Mouse (Mus musculus) retina, postnatal 1 day (tissue): Measurements from ENCODE around the gene Fras1.

ENCODE experiments used
- DNase-seq: peaks from one replicate; pipeline ENCODE4 v3.0.0-alpha.2; 2012

Gene Fras1

DNA sequence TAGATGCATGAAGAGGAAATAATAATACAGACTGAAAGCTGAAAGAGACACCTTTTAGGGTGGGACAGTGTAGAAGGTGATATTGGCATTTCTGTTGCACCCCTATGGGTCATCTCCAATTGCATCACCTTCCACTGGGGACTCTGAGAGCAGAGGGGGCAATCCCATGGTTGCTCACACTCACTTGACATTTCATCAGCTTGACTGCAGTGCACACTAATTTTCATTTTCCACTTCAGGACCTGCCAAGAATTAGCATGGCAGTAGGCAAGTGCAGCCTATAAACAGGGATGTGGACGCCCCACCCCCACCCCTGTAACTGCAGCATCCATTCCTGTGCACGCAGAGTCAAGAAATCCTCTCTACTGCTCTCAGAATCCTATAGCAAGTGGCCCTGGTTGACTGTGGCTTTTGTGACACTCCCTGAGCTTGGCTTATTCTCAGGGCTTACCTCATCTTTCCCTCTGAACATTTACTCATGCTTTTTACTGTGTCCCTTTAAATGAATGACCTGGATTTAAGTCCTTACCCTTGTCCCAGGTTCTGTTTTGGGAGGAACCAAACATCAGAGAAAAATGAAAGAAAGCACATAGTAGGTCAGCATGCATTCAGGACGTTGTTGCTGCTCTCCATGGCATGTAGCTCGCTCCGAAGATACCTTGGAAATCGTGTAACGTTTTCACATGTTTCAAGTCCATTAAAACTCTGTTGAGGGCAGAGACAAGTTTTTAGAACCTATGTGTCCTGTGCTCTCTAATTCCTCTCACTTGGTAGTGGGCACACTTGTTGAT, 120.9 kb downstream of the Fras1 start:
- no peak for DNase-seq

DNA sequence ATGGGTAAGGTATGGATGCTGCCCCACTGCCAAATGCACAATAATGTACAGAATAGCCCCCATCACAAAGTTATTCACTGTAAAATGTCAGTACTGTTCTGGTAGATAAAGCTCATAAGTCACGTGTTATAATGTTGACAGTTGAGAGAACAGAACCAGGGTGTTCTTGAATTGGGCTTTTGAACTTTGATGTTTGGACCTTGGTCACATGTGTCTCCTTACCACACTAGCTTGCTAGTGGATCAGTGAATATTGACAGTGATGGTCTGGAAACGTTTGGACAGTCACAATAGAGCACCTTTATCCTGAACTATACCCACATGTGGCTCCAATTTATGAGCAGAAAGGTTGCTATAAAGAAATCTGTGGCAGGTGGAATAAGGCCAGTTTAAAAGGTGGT, 124.3 kb downstream of the Fras1 start:
- no peak for DNase-seq

DNA sequence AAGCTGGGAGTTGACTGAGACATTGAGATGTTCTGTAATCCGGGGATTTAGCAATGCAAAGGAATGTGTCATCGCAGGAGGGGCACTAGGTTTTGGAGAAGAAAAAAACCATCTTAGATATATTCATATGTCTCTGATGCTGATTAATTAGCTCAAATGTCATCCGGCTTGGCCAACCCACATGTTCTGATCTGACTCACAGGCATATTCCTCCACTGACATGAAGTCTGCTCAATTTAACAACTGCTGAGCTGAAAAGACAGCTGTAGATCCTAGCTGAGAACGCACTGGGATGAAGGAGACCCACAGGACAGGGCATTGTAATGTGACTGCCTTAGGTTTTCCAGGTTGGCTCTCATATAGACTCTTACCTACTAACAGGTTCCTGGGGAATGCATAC, 128.0 kb downstream of the Fras1 start:
- DNase-seq, result no peak

DNA sequence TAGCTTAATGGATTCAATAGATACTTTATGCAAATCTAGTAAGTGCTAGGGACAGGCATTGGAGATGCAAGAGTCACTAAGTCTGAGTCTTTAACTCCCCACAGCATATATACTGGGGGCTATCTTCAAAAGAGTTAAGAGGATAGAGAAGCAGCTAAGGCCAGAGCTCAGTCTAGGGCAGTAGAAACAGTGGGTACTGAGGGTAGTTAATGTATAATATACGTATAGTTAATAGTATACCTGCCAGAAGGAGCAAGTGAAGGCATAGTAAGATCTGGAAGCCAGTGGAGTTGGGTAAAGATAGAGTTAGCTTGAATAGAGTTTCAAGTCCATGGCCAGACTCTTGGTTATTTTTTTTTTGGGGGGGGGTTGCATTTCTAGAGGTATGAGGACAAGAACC, 128.6 kb downstream of the Fras1 start:
- no peak for DNase-seq

DNA sequence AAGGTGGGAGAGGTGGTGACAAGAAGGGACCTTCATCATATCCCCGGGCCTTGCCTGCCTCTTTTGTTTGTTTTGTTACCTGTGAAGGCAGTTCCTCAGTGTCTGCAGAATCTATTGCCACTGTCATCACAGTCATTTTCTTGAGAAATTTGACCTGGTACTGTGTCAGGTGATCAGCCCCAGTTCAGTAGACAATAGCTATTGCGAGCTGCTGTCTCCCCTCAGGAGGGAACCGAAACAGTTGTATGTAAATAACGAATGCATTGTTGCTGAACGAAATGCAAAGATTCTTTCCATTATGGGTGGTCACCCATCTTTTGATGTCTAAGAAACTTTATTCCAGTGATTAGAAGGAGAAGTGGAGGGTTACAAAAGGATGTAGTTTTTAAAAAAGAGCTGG, 137.2 kb downstream of the Fras1 start:
- no peak for DNase-seq

DNA sequence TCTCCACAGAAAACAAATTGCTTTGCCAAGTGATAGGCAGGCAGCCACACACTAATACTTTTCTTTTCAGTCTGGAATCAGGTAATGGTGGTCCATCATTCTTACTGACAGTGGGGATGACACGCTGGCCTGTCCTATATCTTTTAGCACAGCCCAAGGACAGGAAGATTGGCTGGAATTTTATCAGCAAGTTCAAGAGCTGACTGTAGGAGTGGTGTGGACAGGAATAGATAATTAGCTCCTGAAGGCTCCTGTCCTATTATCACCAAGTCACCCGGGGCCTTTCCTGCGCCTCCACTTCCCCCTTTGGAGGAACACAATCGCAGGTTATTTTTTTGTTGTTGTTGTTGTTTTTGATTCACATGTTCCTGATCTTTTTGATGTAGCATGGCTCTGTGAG, 139.6 kb downstream of the Fras1 start:
- no peak for DNase-seq

DNA sequence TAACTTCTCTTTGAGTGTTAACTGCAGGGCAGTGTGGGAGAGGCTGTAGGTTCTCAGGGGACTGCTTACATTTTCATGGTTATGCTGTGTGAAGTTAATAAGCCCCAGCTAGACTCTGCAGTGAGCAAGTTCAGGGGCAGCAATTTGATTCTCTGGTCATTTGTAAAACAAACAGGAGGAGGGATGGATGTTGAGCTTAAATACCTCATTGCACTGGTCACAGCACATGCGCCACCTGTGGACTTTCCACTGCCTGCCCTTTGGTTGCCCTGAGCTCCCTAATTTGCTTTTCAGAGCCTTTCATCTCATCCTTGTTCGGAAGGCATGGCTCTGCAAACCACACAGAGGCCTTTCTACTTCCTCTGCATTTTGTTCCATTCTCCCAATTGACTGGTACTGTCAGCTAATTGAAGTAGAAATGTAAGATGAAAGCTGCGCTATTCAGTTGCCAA, 142.1 kb downstream of the Fras1 start:
- no peak for DNase-seq

DNA sequence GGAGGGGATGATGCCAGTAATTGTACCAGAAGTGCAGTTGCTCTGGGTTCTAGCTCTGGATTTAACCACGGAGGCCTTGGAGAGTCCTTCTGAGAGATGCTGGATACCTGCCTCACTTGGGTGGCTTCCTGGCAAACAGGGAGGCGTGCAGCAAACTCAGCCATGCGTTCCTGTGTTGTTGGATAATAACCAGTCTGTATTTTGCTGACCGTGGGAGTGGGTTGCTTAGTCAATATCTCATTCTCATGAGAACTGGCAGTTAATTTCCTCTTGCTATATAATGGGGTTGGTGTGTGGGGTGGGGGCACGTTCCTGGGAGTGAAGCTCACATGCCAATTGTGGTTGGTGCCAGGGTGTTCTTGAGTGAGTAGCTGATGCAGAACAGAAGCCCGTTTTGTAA, 142.6 kb downstream of the Fras1 start:
- no peak for DNase-seq

DNA sequence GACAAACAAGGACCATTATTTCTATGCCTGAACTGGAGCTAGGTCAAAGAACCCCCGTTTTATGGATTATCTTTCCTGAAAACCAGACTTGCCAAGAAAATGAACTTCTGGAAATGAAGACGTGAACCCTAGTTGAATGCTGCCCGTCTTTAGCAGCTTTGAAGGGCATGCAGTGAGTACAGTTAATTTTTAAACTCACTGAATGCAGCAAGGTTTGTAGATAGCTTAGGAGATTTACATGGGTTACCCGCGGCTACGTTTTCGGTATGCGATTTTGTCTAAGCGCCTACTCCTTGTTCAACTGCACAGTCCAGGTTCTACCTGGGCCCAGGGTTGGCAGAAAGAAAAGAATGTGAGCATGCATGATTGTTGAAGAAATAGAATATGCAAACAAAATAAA, 147.8 kb downstream of the Fras1 start:
- DNase-seq, result no peak

DNA sequence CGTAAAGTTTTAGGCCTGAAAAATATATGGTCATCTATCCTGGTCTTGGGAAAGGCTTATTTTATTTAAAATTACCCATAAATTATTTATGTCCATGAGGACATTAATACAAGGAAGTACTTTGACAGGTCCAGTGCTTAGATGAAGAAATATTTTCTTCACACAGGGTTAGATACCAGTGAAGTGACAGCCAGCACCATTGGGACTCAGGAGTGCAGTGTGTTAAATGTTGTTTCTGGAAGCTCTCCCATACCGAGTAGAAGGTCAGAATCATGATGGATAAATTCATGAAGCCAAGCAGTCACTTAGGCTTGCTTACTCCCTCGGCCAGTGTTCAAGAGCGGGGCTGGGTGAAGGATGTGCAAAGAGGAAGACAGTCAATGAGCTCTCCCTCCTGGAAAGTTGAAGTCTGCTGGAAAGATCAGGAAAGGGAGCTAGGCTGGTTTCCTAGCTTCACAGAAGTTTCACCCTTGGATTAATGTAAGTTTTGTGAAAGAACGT, 149.2 kb downstream of the Fras1 start:
- no peak for DNase-seq

DNA sequence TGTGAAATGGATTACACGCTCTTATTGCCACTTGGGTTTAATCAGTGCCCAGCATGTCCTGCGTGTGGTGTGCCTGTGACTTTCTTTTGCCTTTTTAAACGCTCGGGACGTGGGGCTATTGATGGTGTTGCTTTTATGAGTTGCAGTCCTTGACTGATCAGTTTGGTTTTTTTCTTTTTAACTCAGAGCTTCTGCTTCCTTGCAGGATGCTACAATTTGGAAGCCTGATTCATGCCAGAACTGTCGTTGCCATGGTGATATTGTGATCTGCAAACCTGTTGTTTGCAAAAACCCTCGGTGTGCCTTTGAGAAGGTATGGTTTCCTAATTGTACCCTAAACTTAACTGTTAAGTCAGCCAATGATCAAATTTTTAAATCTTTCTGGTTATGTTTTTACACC, 154.5 kb downstream of the Fras1 start:
- no peak for DNase-seq

DNA sequence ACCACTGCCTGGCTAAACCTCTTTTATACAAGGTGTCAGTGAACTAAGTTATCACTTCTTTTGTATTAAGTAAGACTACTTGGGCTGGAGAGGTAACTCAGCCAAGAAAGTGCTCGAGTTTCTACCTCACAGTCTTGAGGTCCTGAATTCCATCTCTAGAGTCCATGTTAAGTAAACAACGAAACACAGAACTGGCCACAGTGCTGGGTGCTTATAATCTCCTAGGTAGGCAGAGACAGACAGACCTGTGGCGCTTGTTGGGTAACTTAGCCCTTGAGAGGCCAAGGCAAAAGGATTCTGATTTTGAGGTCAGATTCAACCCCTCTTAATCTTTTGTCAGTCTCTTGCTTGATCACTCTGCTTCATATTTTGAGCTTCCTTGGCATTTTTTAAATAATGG, 156.8 kb downstream of the Fras1 start:
- no peak for DNase-seq

DNA sequence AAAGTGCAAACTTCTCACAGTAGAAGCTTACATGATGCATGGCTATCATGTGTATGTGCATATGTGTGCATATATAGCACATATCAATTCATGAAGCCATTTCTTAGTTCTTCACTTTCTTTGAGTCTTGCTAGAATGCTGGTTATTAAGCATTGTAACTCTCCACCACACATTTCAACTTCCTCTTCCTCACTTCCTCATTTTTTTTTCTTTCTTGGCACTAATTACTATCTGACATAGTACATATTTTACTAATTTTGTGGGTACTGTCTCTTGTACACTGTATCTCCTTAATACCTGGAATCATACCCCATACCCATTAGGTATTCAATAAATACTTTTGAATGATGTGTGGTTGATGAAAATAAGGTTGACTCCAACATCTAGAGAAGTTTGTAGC, 158.2 kb downstream of the Fras1 start:
- no peak for DNase-seq

DNA sequence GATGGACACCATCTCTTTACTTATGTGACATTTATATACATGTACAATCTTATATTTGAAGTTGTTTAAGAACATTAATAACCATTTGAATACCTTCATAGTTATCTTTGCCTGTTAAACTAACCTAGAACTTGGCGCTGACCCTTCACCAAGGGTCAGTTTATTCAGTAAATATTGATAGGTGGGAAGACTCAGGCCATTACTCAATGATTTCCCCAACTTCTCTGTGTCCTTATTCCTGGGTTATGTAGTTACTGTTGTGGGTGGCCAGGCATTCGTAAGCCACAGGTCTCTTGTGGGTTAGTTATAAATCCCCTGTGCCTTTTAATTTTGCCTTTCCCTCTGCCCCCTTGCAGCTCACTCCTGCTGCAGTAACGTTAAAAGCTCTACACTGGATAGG, 162.8 kb downstream of the Fras1 start:
- DNase-seq, result no peak

DNA sequence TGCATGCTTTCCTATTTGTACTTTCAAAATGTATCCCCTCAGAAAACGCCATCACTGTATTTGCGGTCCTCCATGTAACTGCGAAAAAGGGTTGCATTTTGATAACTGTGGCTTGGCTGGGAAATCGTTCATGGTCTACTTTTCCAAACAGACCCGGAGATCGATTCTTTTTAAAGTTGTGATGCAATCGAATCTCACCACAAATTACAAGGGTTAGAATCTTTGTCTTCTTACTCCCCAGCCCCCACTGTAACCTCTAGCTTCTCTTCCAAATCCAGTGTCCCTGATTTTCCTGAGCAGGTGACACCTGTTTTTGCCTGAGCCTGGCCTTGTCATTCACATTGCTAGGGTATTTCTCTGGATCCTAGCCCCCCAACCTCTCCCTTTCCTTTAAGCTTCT, 163.2 kb downstream of the Fras1 start:
- no peak for DNase-seq

DNA sequence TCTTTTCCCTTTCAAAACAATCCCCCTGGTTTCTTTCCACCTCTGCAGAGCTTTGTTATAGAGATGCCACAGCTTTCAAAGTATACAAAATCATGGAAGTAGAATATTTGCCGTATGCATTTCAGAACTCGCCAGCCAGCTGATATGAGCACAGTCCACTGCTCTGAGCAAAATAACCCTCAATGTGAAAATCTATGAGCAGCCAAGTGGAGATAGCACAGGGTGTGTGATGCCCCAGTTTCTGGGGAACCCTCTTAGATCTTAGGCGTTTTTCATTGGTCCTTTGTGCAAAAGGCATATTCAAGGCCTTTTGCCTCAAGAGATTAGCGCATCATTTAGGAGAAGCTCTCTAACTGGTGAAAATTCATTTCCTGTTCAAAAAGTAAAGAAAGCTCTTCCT, 170.4 kb downstream of the Fras1 start:
- no peak for DNase-seq

DNA sequence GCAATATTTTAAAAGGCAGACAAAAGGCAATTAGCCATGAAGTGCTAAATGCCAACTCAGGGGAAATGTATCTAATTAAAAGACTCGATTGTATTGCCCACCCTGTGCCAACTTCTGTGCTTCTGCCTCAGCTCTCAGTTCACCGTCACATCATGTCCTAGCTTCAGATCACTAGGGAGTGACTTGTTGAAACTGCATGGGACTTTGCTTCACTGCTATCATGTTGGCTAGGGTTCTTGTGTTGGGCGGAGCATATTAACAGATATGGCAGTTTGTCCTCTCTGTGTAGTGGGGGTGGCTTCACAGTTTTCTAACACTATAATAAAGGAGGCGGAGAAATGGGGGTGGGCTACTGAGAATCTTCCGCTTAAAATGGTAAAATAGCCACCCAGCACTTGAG, 172.2 kb downstream of the Fras1 start:
- DNase-seq, result no peak

DNA sequence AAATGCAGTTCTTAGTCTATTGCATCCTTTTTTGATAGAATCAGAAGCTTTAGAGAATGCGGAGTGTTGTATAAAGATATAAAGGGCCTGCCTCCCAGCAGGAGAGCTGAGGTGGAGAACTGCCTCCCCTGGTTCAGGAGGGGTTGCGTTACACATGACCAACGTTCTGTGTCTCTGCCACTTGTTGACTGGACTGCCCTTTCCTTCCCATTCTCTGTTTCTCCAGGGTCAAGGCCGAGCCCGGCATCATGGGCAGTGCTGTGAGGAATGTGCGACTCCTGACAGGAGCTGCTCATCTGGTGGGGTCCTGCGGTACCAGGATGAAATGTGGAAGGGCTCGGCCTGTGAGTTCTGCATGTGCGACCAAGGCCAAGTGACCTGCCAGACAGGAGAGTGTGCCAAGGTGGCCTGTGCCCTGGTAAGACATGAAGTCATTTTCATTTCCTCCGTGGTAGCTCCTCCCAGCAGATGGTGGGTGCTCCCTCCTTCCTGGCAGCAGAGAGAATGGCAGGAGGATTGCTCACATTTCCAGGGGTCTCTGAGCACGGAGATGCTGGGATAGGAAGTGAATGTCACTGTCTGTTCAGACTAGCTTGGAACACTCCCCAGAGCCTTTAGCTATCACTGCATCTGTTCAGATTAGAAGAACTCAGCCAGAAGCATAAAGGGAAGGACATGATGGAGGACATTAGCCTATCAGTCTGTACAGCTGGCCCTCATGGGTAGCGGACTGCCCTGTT, 181.4 kb downstream of the Fras1 start:
- no peak for DNase-seq

DNA sequence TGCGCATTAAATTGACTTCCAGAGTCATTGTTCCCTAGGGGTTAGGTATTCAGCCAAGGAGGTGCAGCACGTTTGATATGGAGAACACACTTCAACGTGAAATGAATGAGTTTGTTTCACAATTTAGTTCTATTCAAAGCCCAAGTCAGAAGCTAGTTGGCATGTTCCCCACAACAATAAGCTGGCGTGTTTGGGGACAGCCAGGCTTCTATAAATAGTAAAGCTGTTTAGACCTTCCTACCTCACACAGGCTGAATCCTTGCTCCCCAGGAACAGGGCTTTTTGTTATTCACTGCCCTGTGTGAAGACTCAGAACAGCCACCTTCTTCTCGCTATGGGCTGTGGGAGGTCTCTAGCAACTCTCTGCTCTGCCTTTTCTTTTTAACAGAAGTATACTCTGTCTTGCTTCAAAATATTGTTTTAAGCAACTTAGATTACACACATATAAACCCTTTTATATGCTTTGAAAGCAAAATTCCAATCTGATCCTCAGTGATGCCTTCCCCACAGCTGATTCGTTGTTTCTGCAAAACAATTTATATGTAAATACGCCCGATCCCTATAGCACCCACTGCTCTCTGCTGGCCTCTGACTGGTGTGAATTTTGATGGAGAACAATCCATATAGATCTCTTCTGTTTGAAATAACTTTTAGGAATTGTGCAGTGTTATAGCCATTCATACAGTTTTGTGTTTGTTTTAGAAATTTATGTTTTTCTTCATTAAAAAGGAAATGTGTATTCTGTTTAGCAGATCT, 184.5 kb downstream of the Fras1 start:
- DNase-seq, result no peak

DNA sequence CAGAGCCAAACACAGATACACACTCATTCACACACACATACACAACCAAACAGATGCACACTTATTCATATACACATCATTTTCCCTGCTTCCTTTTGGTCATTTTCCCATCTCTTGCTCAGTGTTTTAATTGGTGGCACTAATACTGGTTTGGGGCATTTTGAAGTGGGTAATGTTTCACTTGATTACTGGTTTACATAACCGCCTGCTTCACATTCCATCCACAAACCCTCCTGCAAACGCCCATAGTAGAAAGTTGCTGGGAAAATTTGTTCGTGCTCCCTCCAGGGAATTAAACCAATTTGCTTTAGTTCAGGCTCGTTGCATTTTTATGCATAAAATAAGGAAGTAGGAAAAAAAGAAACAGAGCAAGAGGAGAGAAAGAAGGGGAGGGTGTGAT, 200.8 kb downstream of the Fras1 start:
- no peak for DNase-seq

DNA sequence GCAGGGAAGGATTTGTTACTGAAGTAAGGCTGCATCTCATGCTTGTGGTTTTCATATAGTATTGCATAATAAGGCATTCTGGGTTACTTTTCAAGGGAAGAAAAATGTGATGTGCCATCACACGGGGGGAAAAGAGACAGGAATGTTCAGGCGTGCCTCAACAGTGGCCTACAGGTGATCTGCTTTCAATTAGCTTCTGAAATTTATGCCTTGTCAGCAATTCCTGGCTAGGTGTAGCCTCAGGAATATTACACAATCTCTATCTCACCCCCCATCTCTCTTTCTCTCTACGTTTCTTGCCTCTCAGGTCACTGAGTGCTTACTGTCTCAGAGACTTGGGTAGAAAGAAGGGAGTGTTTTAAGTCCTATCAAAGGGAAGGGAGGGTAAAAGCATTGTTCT, 204.9 kb downstream of the Fras1 start:
- no peak for DNase-seq

DNA sequence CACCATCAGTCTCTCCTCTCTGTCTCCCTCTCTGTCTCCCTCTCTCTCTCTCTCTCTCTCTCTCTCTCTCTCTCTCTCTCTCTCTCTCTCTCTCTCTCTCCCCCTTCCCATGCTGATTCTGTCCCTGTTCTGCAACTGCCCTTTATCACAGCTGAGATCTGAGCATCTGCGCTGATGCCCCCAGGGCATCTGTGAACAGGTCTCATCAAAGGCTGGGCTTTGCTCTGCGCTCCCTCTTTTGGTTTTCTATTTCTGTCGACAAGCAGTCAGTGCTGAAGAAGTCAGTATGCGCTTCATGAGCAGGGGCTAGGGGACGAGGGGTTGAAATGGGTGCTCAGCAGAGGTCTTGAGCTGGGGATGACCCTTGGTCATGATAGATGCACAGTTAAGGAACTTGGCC, 206.2 kb downstream of the Fras1 start:
- peak; percentile 64 for DNase-seq

DNA sequence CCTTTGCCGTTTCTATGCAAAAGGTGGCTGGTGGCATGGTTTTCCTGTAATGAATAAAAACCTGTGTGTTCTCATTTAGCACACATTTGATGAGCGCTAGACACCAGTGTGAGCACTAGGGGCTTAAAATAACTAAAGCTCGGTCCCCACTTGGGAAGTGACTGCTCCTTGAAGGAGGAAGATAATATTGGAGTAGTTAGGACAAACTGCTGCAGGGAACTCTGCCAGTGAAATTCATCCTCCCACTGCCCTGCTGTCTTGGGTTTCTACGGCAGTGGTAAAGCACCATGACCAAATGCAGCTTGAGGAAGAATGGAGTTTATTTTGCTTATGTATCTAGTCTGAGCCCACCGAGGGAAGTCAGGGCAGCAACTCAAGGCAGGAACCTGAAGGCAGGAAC, 211.0 kb downstream of the Fras1 start:
- no peak for DNase-seq

DNA sequence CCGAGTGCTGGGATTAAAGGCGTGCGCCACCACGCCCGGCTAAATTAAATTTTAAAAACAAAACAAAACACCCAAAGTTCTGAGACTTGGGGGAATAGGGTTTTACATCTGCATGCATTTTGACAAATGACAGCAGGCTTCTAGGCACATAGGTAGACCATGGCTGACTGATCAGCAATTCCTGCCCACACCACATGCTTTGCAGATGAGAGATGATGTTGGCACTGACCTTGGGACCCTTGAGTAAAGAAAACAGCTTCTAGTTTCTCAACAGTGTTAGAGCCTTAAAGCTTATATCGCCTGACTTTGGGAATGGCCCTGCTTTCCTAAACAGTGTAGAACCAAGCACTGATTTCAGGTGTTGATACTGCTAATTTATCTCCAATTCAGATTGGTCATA, 216.9 kb downstream of the Fras1 start:
- no peak for DNase-seq
